ENCODE assay signal across 19 mouse cellular contexts in genomic region chrX:99690971-99691370, GRCm38 (mm10).
DNase-seq lines count a peak whose midpoint lies in the region; ATAC-seq and TF ChIP-seq lines count a peak whose summit lies in the region.
"Had no signal": no experiment of that assay in that cellular context is flagged by ENCODE, and none has a peak within 500 bp of the region (broad histone marks: within the 10 kb centered on the region; RNA-seq: fewer than 3 reads in every experiment).

No protein-coding gene starts in this region.

- H3K27me3 ChIP-seq in liver, embryonic 16.5 days (ENCODE audit: control insufficient read depth, insufficient read depth, low read depth, low read length) = no peaks in the 10 kb centered on the region; the same call in 1 of the 2 replicates
- H3K27me3 ChIP-seq in liver, embryonic 12.5 days (replicated peaks) = 0 out of 2 replicates have a peak, but pooled peaks cover 3% of the 10 kb centered on the region
- H3K27me3 ChIP-seq in forebrain, embryonic 13.5 days = peaks cover 8% of the 10 kb centered on the region; the same call in 1 of the 2 replicates

- H3K4me1 ChIP-seq in liver, embryonic 16.5 days (ENCODE audit: control insufficient read depth, low read depth, low read length) = no peaks in the 10 kb centered on the region
- no peaks in the 10 kb centered on the region for H3K4me1 ChIP-seq in liver, embryonic 12.5 days
- H3K4me1 ChIP-seq in forebrain, embryonic 13.5 days = no peaks in the 10 kb centered on the region
- H3K4me1 ChIP-seq: embryonic facial prominence, embryonic 15.5 days; hindbrain, embryonic 12.5 days had no signal

- H3K4me2 ChIP-seq in liver, embryonic 16.5 days (ENCODE audit: low read depth, low read length) = no peak overlapping the region
- H3K4me2 ChIP-seq in liver, embryonic 12.5 days = no peak overlapping the region
- H3K4me2 ChIP-seq in forebrain, embryonic 13.5 days = no peak overlapping the region
- H3K4me2 ChIP-seq: embryonic facial prominence, embryonic 15.5 days; hindbrain, embryonic 12.5 days; liver, embryonic 11.5 days had no signal

- no peaks in the 10 kb centered on the region for H3K36me3 ChIP-seq in liver, embryonic 16.5 days (ENCODE audit: control insufficient read depth, insufficient read depth)
- no peaks in the 10 kb centered on the region for H3K36me3 ChIP-seq in liver, embryonic 12.5 days
- H3K36me3 ChIP-seq in forebrain, embryonic 13.5 days (ENCODE audit: poor library complexity, severe bottlenecking) = no peaks in the 10 kb centered on the region
- H3K36me3 ChIP-seq: embryonic facial prominence, embryonic 15.5 days; hindbrain, embryonic 12.5 days had no signal

- no peak for TF ChIP-seq CTCF in brain, embryonic 14.5 days (IDR thresholded peaks at IDR 0.05; ENCODE audit: borderline replicate concordance, extremely low read depth, insufficient read depth, insufficient read length)

- H3K4me3 ChIP-seq in liver, embryonic 16.5 days (ENCODE audit: low read depth, low read length) = no peak overlapping the region
- no peak overlapping the region for H3K4me3 ChIP-seq in liver, embryonic 12.5 days
- H3K4me3 ChIP-seq in forebrain, embryonic 13.5 days = no peak overlapping the region
- H3K4me3 ChIP-seq: embryonic facial prominence, embryonic 15.5 days; hindbrain, embryonic 12.5 days had no signal

- DNase-seq in frontal cortex, adult 2 months (ENCODE audit: extremely low spot score in 1 of 2, low spot score in 1 of 2) = peak; percentile 1 to 15
- no peak for DNase-seq in frontal cortex, postnatal 10 days (ENCODE audit: low spot score in 2 of 2)
- peak; percentile 0 for DNase-seq in brain, embryonic 14.5 days (ENCODE audit: low read depth)
- DNase-seq in telencephalon, adult 2 months (ENCODE audit: low read depth, low spot score) = peak; percentile 29
- DNase-seq: adrenal gland, postnatal 25 days; B cell, adult 2 months; cerebellum, adult 9-11 months; embryo, embryonic 11 days; gastrocnemius, postnatal 10 days; kidney, adult 8-10 months; kidney, postnatal 25 days had no signal

- 21% methylated on average over 4 of the region's 4 CpGs for WGBS in liver, embryonic 16.5 days (ENCODE audit: insufficient replicate concordance)
- WGBS in liver, embryonic 12.5 days (ENCODE audit: insufficient replicate concordance) = 23% methylated on average over 4 of the region's 4 CpGs
- WGBS in forebrain, embryonic 13.5 days = 63% methylated on average over 4 of the region's 4 CpGs

- no peak overlapping the region for H3K27ac ChIP-seq in liver, embryonic 16.5 days (ENCODE audit: low read length)
- no peak overlapping the region for H3K27ac ChIP-seq in liver, embryonic 12.5 days
- H3K27ac ChIP-seq in forebrain, embryonic 13.5 days = no peak overlapping the region
- H3K27ac ChIP-seq: embryonic facial prominence, embryonic 15.5 days; hindbrain, embryonic 12.5 days had no signal

- no peaks in the 10 kb centered on the region for H3K9me3 ChIP-seq in liver, embryonic 16.5 days (replicated peaks; ENCODE audit: control insufficient read depth, low read length)
- H3K9me3 ChIP-seq in liver, embryonic 12.5 days (replicated peaks) = no peaks in the 10 kb centered on the region
- H3K9me3 ChIP-seq in forebrain, embryonic 13.5 days (replicated peaks) = no peaks in the 10 kb centered on the region
- H3K9me3 ChIP-seq: embryonic facial prominence, embryonic 15.5 days; hindbrain, embryonic 12.5 days had no signal

- 0 out of 2 replicates have a peak, but pooled peaks have one; percentile 30 for ATAC-seq in liver, embryonic 16.5 days (ENCODE audit: low read depth)
- no peak for ATAC-seq in liver, embryonic 12.5 days
- ATAC-seq in forebrain, embryonic 13.5 days = no peak
- ATAC-seq: inflammation-experienced regulatory T-cells, adult 6 months; midbrain, embryonic 16.5 days had no signal

- no peak overlapping the region for H3K9ac ChIP-seq in liver, embryonic 16.5 days (ENCODE audit: low read depth, low read length)
- H3K9ac ChIP-seq in liver, embryonic 12.5 days = no peak overlapping the region
- no peak overlapping the region for H3K9ac ChIP-seq in forebrain, embryonic 13.5 days
- H3K9ac ChIP-seq: embryonic facial prominence, embryonic 15.5 days; hindbrain, embryonic 12.5 days had no signal

- TF ChIP-seq POLR2A in brain, embryonic 14.5 days (IDR thresholded peaks at IDR 0.05; ENCODE audit: borderline replicate concordance, extremely low read depth, insufficient read depth, insufficient read length, poor library complexity, severe bottlenecking) = no peak

Comparison
In these comparisons a context has a peak if more than half of its experiments do, and no peak if none do; other contexts are left out.
1. DNase-seq: peak in frontal cortex, adult 2 months (2 of 2), brain, embryonic 14.5 days (single experiment) and telencephalon, adult 2 months (single experiment); none in frontal cortex, postnatal 10 days (0 of 2).